Mouse (Mus musculus) brain, embryonic 14.5 days (tissue): Measurements from ENCODE around the gene Padi4. TPM values are rescaled to one million over a fixed set of nuclear protein-coding genes. Genes with fewer than 3 reads are reported as not detected.

Experiments used
- DNase-seq: peaks from one replicate; pipeline ENCODE4 v3.0.0-alpha.2; 2011; ENCODE audit warnings: low read depth
- CTCF ChIP-seq: fragments of 200-500 bp; IDR thresholded peaks from 2 replicates; pipeline ENCODE4 v1.5.1; 2012; ENCODE audit warnings: inconsistent platforms, mild to moderate bottlenecking, moderate library complexity, borderline replicate concordance; ENCODE audit not compliant: insufficient read depth, insufficient read length; ENCODE audit errors: extremely low read depth
- POLR2A ChIP-seq: fragments of 200-500 bp; IDR thresholded peaks from 2 replicates; pipeline ENCODE4 v1.6.1; 2012; ENCODE audit warnings: mild to moderate bottlenecking, inconsistent platforms, borderline replicate concordance; ENCODE audit not compliant: poor library complexity, insufficient read depth, insufficient read length, severe bottlenecking; ENCODE audit errors: extremely low read depth
- polyA plus RNA-seq: library from polyadenylated mRNA; depleted of rRNA; stranded (reverse); fragments of >200 nt; gene quantifications from 2 replicates; pipeline ENCODE4 v1.2.3, GENCODE M21; 2012

Gene Padi4
- polyA plus RNA-seq, 1 experiment, result 0.14 TPM

DNA sequence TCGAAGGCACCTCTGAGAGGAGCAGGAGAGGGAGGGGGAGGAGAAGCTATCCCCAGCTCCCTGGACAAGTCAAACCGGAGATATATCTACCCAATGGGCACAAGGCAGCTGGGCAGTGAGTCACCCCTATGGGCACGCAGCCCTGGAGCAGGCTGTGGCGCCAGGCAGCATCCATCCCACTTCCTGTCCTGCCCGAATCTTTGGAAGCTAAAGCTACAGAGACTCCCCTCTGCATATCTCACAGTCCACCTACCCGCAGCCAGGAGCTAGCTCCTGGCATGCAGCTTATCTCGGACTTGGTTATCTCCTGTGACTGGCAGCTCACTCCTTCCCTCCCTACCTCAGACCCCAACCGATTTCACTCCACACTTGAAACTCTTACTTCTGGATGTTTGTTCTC, 35.1 kb upstream of the Padi4 start:
- TF ChIP-seq POLR2A (no peak), CTCF (no peak)
- DNase-seq, result no peak

DNA sequence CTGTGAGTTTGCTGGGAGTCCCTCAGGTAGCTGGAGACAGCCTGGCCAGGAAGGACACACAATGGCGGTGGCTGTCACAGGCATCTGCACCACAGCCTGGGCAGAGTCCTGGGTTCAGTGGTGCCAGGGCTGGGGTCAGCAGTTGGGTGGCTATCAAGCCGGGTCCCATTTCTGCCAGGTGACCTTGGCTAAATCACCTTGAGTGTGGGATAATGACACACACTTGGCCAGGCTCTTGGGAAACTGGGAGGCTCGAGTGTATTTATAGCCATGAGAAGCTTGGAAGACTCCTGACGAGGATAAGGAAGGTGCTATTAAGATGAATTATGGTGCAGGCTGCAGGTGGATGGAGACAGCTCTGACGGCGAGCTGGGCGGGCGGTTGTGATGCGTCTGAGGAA, 30.6 kb upstream of the Padi4 start:
- TF ChIP-seq CTCF, result no peak
- TF ChIP-seq POLR2A, result no peak
- DNase-seq, result no peak

DNA sequence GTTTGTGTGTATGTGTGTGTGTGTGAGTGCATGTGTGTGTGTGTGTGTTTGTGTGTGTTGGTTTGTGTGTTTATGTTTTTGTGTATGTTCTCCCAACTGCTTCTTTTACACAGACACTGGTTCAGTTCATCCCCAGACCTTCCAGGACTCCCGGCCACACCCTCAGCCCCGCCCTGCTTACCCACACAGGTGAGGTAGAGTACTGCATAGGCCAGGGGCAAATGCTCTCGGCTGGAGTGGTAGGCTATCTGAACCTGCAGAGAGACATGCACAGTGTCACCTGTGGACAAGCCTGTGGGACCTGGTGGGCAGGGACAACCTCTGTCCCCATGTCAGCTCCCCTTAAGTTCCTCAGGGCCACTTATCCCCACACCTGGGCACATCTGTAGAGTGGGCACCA, 27.3 kb upstream of the Padi4 start:
- no peak for DNase-seq
- no peak for TF ChIP-seq POLR2A
- no peak for TF ChIP-seq CTCF

DNA sequence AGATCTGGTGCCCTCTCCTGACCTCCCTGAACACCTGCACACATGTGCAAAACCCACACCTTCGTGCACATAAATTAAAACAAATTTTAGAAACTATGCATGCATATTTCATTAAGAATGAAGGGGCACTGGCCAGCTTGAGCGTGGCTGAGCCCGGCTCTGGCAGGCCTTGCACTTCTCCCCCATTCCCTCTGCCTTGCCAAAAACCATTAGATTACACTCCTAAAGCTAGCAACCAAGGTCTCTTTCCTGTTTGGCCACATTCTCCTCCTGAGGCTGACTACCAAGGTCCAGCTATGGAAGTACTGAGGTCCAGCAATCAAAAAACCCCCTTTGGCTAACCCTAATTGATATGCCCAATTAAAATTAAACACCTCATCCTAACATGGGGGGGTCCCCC, 22.8 kb upstream of the Padi4 start:
- TF ChIP-seq CTCF, result no peak
- no peak for TF ChIP-seq POLR2A
- DNase-seq, result no peak

DNA sequence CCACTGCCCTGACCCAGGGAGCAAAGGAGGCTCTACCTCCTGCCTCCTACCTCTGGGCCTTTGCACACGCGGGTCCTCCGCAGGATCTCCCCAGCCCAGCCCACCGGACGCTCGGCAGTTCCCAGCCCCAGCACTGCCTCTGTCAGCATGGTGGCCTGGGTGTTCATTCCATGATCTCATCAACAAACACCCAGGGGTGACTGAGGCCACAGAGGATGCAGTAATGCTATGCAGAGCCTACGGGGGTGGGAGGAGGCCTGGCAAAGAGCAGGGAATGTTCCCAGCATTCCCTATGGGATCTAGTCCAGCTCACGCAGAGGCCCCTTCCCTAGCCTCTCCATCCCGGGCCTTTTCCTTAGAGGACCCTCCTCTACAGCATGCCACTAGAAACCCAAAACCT, 20.6 kb upstream of the Padi4 start:
- DNase-seq, result no peak
- TF ChIP-seq POLR2A (no peak), CTCF (no peak)

DNA sequence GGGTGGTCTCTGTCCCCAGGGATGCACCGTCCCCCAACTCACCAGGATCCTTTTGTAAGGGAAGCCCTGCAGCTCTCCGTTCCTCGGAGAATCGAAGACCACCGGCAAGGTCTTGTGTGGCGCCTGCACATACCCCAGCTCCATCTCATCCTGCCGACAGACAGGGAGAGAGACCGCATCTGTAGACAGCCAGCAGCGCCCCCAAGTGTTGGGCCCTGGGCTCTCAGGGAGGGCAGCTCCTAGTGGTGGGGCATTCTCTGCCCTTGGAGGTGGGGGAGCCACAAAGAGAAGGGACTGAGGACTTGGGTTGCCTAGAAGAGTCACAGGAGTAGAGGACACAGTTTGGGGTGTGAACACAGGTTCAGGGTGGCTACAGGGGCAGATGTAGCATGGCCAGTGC, 19.8 kb upstream of the Padi4 start:
- DNase-seq, result no peak
- TF ChIP-seq CTCF (no peak), POLR2A (no peak)

DNA sequence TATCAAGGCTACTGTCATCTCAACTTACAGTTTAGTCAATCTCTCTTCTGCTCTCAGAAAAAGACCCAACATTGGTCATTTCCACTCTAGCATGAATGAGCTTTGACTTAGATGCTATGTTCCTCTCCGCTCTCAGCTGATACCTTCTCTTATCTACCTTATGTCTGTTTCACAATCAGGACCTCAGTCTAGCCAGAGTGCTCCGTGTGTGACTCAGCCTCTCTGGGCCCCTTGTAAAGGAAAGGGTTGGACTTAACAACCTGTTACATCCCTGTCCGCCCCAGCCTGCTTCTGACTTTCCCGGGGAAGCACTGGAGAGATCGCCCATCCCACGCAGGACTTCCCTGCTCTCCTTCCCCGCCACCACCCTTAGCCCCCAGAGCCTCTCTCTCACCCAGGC, 18.5 kb upstream of the Padi4 start:
- TF ChIP-seq CTCF (no peak), POLR2A (no peak)
- DNase-seq, result no peak

DNA sequence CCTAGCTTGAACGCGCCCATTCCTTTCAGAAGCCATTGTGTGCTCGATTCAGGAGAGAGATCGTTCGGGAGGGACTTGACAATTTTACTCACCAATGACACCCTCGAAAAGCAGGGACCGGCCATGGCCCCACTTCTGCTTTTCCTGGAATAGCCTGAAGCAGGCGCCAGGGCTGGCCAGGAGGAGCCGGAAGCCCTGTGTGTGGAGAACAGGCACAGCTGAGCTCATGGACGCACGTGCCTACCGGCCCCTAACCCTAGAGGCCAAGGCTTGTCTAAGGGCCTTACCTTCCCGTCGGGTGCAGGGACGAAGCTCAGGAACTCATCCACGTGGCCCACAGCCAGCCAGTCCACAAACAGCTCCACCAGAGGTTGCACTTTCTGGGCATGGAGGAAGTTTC, 17.0 kb upstream of the Padi4 start:
- DNase-seq, result no peak
- TF ChIP-seq POLR2A, result no peak

DNA sequence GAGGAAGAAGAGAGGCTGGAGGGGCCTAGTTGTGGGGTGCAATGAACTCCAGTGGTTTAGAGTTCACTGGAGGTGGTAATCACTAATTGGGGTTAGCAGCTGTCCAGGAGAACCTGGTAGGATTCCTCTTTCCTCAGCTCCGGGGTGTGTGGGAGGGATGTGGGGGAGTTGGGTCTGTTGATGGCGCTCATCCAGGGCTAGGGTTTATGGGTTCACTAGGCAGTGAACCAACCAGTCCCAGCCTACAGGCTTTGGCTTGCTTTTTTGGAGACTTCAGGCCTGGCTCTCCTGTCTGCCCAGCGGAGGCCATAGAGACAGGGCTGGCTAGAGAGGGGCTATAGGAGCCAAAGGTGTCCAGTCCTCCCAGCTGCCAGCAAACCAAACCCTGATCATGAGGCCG, 15.9 kb upstream of the Padi4 start:
- DNase-seq, result no peak
- no peak for TF ChIP-seq CTCF

DNA sequence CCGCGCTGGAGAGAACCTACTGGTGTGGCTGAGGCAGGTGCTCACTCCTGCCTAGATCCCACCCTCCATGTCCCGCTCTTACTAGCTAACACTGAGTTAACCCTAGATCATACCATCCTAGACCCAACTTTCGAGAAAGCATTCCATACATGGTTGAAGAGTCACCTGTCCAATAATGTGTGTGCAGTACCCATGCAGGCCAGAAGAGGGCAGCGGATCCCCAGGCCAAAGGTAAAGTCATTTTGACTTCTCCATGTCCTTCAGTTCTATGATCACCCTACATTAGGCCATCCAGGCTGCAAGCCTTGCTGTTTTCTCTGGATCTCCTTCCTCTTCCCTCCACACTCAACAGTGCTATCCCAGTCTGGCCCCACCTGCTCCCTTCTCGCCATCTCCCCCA, 14.9 kb upstream of the Padi4 start:
- TF ChIP-seq CTCF (peak; percentile 85; the same call in 1 of the 2 replicates), POLR2A (no peak)
- peak; percentile 58 for DNase-seq

DNA sequence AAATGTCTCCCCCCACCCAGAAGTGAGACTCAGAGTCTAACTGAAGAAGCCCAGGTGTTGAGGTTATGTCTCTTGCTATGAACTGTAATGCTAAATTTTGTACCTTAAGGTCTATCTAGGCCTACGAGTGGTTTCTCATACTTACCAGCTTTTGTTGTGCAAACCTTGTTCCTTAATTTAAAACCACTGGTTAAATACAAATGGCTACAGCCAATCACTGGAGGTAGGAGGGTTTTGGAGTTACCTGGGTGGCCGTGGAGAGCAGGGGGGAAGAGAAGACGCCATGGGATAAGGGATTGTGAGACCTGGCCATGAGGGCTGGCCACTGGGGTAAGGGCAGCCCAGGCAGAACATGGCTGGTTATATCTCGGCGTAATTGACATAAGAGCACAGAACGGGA, 14.2 kb upstream of the Padi4 start:
- TF ChIP-seq CTCF (no peak), POLR2A (no peak)
- DNase-seq, result no peak

DNA sequence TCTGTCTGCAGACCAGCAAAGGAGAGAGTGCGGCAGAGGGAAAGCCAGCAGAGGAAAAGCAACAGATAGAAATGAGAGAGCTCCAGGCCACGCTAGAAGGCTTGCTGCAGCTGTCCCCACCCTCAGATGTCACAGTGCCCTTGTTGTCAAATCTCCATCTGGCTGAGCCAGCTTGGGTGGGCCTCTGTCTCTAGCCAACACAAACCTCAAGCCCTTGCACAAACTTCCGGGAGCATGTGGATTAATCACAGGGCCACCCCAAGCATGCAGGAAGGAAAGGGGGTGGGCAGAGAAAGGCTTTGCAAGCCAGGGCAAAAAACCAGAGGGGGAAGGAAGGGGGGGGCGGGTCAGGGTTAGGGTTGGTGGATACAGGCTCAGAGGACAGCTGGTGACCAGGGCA, 13.4 kb upstream of the Padi4 start:
- no peak for DNase-seq
- no peak for TF ChIP-seq POLR2A
- no peak for TF ChIP-seq CTCF

DNA sequence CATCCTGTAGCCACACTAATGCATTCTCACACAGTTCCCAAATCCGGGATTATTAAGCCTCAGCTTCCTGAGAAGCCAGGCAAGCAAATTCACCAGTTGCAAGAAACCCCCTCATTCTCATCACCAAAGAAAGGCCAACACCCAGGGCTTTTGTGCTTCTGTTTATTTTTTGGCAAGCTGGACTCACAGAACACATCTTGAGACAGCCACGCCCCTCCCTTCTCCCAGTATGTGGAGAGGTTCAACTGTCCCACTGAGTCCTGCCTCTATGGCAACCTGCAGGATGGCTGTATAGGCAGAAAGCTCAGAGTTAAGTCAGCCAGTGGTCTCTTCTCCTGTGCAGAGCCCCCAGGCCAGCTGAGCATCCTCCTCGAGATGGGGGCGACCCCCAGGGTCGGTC, 11.2 kb upstream of the Padi4 start:
- TF ChIP-seq POLR2A, result no peak
- no peak for TF ChIP-seq CTCF
- DNase-seq, result no peak
